Mouse (Mus musculus) ES-E14 (cell line): Measurements from ENCODE around the gene Lrrc47.

Experiments used
- CHD2 ChIP-seq: IDR thresholded peaks from 2 replicates; pipeline ENCODE4 v1.6.1; 2014; ENCODE audit warnings: mild to moderate bottlenecking, low read depth, low read length, inconsistent platforms
- HCFC1 ChIP-seq: IDR thresholded peaks from 2 replicates; pipeline ENCODE4 v1.6.1; 2012; ENCODE audit warnings: low read length, inconsistent platforms, borderline replicate concordance; ENCODE audit not compliant: insufficient read depth
- MAFK ChIP-seq: IDR thresholded peaks from 2 replicates; pipeline ENCODE4 v1.6.1; 2014; ENCODE audit warnings: mild to moderate bottlenecking, low read depth, low read length, inconsistent platforms; ENCODE audit not compliant: insufficient read depth
- ZC3H11A ChIP-seq: IDR thresholded peaks from 2 replicates; pipeline ENCODE4 v1.6.1; 2012; ENCODE audit warnings: low read depth, mild to moderate bottlenecking, inconsistent platforms, low read length, borderline replicate concordance
- ZNF384 ChIP-seq: IDR thresholded peaks from 2 replicates; pipeline ENCODE4 v1.6.1; 2012; ENCODE audit warnings: low read depth, low read length, inconsistent platforms

DNA sequence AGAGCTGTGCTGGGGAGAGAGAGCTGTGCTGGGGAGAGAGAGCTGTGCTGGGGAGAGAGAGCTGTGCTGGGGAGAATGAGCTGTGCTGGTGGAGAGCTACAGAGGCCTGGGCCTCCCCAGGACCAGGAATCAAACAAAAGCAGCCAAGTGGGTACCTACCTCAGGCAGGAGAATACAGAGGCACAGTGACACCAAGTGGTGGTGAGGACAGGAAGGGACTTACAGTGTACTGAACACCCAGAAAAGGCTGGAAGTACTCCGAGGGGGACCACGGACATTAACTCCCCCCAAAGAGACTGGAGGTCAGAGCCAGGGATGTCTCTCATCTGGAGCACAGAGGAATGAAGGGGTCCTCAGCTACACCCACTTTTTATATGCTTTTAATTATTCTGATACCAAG is 43.5 kb upstream of the Lrrc47 start:
- TF ChIP-seq ZNF384 (no peak), MAFK (no peak), CHD2 (no peak), ZC3H11A (no peak), HCFC1 (no peak)
